Mouse (Mus musculus) monocyte, adult 2 months (primary cell): ENCODE data around the gene Cntn2.

Experiments
- DNase-seq, 2 experiments: peaks; one replicate each; pipeline ENCODE4 v3.0.0; 2022; ENCODE audit warnings: low spot score in 2 of 2, low read depth in 1 of 2

Cntn2 gene

DNA sequence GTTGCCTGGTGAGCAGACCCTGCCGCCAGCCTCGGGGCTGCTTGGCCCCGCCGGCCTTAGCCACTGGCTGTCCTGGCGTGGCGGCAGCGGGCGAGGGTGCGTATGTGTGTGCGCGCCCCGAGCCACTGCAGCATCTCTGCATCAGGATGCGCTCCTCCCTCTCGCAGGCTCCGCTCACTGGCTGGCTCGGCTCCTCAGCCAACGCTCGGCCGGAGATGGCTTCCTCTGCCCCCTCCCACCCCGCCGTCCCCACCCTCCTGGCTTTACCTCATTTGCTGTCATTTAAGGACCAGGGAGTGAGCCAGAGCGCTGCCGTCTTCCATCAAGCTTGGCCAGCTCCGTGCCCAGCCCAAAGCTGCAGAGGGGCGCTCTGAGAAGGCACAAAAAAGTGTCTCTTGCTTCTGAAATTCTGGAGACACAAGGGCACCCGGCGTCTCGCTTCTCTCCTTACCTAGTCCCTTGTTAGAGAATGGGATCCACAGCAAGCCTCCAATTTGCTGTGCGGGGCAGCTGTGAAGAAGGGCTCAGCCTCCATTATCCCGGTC is at the start of gene Cntn2:
Gene Cntn2, minus strand, starts transcription at position 495 of the 545 bp plus-strand sequence.
- DNase-seq, result no peak

DNA sequence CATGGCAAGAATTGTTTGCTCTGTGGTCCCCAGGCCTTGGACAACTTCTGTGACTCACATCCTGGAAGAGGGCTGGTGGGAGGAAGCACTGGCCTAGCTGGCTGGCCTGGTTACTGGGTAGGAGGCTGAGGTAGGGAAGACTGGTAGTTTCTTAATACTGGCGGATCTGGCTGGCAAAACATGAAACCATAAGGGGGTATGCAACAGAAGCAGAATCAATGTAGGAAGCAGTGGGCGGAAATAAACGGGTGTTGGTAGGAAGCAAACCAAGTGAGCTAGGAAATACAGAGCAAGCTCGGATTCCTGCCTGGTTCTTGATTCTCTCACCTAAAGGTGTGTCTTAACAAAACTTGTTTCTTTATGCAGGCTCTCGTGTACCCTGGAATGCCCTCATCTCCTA is 49.1 kb upstream of the Cntn2 start:
- DNase-seq, result no peak

GRCm38 (mm10) chr1:132591399-132591930 is 48.4 kb upstream of the Cntn2 start:
- no peak for DNase-seq

- no peak for DNase-seq
Observed at GRCm38 (mm10) chr1:132586679-132587201, 43.7 kb upstream of the Cntn2 start.

DNA sequence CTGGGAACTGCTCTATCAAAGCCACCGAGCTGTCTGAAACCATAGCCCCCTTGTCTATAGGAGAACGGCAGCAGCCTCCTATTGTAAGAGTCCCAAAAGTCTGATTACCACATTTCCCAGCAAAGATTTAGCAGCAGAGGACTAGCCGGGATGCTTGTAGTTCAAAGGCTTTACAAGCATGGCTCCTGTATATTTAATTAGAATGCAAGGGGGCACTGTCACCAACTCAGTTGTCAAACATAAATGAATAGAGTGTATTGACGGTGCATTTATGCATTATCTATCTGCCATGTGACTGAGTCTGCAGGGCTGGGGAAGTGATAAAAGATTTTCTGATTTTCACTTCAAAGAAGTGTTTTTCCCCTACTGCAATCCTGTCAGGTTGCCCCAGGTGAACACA is 42.3 kb upstream of the Cntn2 start:
- no peak for DNase-seq

DNA sequence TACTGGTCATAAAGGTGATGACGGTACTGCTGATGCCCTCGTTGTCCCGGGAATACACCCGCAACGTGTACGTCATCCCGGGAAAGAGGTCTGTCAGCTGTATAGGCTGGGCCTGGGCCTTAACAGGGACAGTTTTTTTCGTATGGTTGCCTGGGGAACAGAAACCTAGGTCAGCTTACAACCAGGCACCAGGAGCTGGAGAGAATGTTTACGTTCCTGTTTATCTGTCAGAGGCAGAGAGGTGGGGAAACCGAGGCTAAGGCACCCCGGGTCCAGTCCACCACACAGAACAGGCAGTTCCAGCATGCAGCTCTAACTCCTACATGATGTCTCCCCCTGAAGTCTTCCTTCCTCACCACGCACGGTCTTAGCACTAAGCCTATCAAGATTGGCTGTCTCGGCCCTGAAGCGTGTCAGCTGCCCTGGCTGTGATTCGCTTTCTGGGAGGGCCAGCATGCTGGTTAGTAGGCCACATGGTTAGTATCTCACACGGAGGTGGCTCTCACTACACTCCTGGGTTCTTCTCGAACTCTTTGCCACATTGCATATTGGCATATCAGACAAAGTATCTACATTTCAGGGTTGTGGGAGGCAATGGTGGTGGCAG is 40.0 kb upstream of the Cntn2 start:
- DNase-seq, result no peak

- DNase-seq, result no peak
Observed at GRCm38 (mm10) chr1:132581845-132582839, 39.1 kb upstream of the Cntn2 start.

- DNase-seq, result no peak
Observed at GRCm38 (mm10) chr1:132580063-132580462, 37.0 kb upstream of the Cntn2 start.

GRCm38 (mm10) chr1:132576845-132577244 is 33.8 kb upstream of the Cntn2 start:
- no peak for DNase-seq

DNA sequence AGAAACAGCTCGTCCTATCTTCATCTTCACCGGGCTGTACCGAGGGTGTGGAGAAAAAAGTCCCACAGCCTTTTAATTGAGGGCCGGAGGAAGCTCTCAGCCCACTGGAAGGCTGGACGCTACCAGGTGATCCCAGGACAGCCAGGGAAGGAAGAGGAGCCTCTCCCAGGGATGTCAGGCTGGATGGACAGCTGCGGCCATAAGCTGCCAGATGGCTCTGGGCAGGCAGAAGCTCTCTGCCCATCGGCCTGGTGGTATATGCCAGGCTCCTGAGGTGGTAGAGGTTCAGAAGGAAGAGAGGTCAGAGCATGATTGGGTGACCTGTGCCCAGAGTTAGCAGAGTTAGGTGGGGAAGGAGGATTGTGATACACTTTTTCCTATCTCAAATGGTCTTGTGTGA is 29.8 kb upstream of the Cntn2 start:
- DNase-seq, result no peak

GRCm38 (mm10) chr1:132571613-132572012 is 28.6 kb upstream of the Cntn2 start:
- no peak for DNase-seq

DNA sequence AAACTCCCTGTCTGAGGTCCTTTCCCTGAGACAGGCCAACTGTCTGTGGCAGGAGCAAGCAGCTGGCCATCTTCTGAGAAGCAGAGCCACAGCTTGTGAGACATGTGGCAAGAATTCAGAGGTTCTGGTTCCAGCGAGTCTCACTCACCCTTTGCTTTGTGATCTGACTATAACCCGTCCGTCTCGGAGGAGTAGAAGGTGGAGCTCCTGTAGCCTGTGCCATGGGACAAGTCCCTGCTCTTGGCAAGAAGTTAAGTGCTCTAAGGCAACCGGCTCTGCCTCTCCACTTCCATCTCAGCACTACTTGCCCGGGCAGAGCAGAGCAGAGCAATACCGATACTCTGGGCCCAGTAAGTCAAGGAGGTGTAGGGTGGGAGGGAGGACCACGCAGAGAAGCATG is 27.9 kb upstream of the Cntn2 start:
- DNase-seq, result no peak

GRCm38 (mm10) chr1:132570068-132570780 is 27.2 kb upstream of the Cntn2 start:
- DNase-seq, result no peak

DNA sequence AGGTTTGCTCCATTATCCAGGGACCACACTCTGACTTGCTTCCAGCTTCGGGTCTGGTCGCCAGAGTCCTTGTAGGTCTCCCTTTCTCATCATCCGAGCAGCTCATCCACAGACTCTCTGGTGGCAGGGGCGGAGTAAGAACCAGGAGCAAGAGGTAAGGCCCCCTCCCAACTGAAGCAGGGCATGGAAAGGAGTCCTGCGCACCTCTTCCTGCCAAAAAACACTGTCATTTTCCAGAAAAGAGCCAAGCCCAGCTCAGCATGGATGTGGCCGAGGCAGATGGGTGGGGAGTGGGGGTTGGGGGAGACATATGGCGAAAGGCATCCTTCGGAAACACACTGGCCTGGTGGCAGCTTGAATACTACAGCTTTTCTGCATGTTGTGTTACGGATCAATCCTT is 26.5 kb upstream of the Cntn2 start:
- DNase-seq, result no peak

GRCm38 (mm10) chr1:132567336-132568125 is 24.5 kb upstream of the Cntn2 start:
- DNase-seq, result no peak

- no peak for DNase-seq
Observed at GRCm38 (mm10) chr1:132565766-132566165, 22.7 kb upstream of the Cntn2 start.

DNA sequence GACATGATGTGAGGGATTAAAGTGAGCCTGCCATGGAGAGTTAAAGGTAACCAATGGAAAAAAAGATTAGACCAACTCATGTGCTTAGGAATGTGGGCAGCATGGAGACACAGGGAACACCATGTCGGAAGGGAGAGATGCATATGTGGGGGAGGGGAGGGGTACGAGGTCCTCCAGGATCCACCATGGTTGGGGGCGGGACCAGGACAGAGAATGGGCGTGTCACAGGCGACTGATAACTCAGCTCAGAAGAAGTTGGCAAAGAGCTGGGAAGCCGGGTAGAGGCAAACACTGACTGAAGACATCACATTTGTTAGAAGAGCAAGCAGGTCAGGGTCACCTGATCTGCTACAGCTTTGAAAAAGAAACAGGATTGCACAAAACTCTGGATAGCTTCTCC is 21.9 kb upstream of the Cntn2 start:
- no peak for DNase-seq

GRCm38 (mm10) chr1:132562337-132562795 is 19.3 kb upstream of the Cntn2 start:
- DNase-seq, result no peak

GRCm38 (mm10) chr1:132560907-132561700 is 18.0 kb upstream of the Cntn2 start:
- DNase-seq, result no peak
